Mouse (Mus musculus): ENCODE results near the gene Pdzd7. TPM values are rescaled to one million over a fixed set of nuclear protein-coding genes. Genes with fewer than 3 reads are reported as not detected.

Pdzd7 gene
- polyA plus RNA-seq, 1 experiment from 2014 or later, result 0.80 TPM

DNA sequence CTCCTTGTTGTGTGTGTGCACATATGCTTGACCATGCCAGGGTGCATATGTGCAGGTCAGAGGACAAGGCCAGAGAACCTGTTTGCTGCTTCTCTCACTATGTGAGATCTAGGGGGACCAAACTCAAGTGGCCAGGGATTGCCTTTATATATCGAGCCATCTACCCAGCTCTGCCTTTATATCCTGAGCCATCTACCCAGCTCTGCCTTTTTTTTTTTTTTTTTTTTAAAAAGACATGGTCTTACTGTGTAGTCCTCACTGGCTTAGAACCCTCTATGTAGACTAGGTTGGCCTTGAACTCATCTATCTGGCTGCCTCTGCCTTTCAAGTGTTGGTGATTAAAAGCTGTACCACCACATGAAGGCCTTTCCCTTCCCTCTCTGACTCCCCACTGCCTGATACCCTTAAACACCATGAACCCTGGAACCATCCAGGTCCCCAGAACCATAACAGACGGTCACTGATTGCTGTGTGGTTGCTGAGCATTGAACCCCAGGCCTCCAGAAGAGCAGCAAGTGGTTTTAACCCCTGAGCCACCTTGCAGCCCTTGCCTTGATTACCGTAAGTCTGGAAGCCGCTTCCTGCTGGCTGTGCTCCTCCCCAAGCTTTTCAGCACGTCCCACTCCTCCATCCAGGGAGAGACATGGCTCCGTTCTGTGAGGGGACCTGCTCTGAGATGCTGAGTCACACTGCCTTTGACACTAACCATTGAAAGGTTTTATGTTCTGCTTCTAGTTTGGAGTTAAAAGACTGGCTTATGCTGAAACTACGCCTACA lies 41.6 kb downstream of the Pdzd7 start:
- ATAC-seq (replicated peaks; ENCODE audit: low FRiP score, low read depth), result no peak

DNA sequence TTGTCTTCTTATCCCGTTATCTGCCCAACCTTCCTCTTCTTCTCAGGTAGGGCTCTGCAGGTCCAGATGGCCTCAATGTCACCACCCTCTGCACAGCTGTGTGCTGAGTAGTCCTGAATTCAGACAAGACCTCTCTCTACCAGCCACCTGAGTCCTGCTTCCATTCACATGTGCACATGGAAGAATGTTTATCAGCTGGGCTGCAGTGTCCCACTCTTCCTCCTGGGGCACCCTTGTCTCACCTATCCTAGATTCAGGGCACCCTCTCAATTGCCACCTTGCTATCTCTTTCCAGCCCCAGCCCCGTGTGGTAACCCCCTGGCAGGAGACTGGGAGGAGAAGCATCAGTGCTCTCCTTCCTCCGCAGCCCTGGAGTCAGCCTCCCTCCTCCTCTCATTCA lies 43.2 kb downstream of the Pdzd7 start:
- Histone ChIP-seq H3K27me3 (ENCODE audit: insufficient read depth, low read length) (no peaks in the 10 kb centered on the region), H3K36me3 (ENCODE audit: insufficient read depth, low read length) (peaks cover 23% of the 10 kb centered on the region; the same call in 1 of the 2 replicates), H3K4me3 (replicated peaks; ENCODE audit: low read depth, low read length) (no peak overlapping the region), H3K27ac (no peak overlapping the region), H3K4me1 (replicated peaks; ENCODE audit: insufficient read depth, low read length) (peaks cover 6% of the 10 kb centered on the region), H3K9ac (ENCODE audit: low read depth, low read length) (no peak overlapping the region), H3K9me3 (replicated peaks; ENCODE audit: low read length) (no peaks in the 10 kb centered on the region), H3K4me2 (ENCODE audit: low read length) (no peak overlapping the region)
- 69% methylated on average over 3 of the region's 3 CpGs for WGBS
- ATAC-seq (replicated peaks; ENCODE audit: low FRiP score, low read depth) (no peak), DNase-seq (ENCODE audit: low spot score) (no peak)
- peak; percentile 38; the same call in 1 of the 2 replicates for TF ChIP-seq CTCF (IDR thresholded peaks at IDR 0.05; ENCODE audit: low read depth)

More for the DNA sequence above, 41.6 kb downstream of the Pdzd7 start:
- Histone ChIP-seq H3K4me2 (ENCODE audit: low read length) (no peak overlapping the region), H3K9ac (ENCODE audit: low read depth, low read length) (no peak overlapping the region), H3K27ac (no peak overlapping the region), H3K9me3 (replicated peaks; ENCODE audit: low read length) (no peaks in the 10 kb centered on the region), H3K36me3 (ENCODE audit: insufficient read depth, low read length) (peaks cover 21% of the 10 kb centered on the region; the same call in 1 of the 2 replicates), H3K4me3 (replicated peaks; ENCODE audit: low read depth, low read length) (no peak overlapping the region), H3K27me3 (ENCODE audit: insufficient read depth, low read length) (no peaks in the 10 kb centered on the region), H3K4me1 (replicated peaks; ENCODE audit: insufficient read depth, low read length) (peaks cover 9% of the 10 kb centered on the region)
- 86% methylated on average over 7 of the region's 7 CpGs for WGBS
- no peak for DNase-seq (ENCODE audit: low spot score)
- TF ChIP-seq CTCF (IDR thresholded peaks at IDR 0.05; ENCODE audit: low read depth), result no peak

DNA sequence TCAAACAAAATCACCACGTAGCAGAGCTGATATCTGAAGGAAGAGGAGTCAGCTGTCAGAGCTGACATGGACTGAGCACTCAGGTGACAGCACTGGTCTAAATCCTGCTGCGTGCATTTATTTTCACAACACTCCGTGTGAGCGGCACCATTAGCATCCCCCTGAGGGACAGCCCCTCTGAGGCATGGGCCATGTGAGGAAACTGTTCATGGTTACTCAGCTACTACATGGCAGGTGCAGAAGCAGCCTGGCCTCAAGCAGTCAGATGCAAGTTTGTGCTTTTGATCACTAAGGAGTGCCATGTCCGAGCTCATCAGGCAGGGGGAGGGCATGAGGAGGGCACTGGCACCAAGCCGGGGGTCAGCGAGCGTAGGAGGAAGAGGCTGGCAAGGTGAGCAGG lies 45.9 kb downstream of the Pdzd7 start:
- Histone ChIP-seq H3K27me3 (ENCODE audit: insufficient read depth, low read length) (no peaks in the 10 kb centered on the region), H3K9me3 (replicated peaks; ENCODE audit: low read length) (no peaks in the 10 kb centered on the region), H3K27ac (no peak overlapping the region), H3K9ac (ENCODE audit: low read depth, low read length) (no peak overlapping the region), H3K4me3 (replicated peaks; ENCODE audit: low read depth, low read length) (no peak overlapping the region), H3K4me1 (replicated peaks; ENCODE audit: insufficient read depth, low read length) (no peaks in the 10 kb centered on the region), H3K4me2 (ENCODE audit: low read length) (no peak overlapping the region), H3K36me3 (ENCODE audit: insufficient read depth, low read length) (peaks cover 23% of the 10 kb centered on the region; the same call in 1 of the 2 replicates)
- no peak for ATAC-seq (replicated peaks; ENCODE audit: low FRiP score, low read depth)
- TF ChIP-seq CTCF (IDR thresholded peaks at IDR 0.05; ENCODE audit: low read depth), result no peak
- DNase-seq (ENCODE audit: low spot score), result no peak
- 89% methylated on average over 8 of the region's 8 CpGs for WGBS

DNA sequence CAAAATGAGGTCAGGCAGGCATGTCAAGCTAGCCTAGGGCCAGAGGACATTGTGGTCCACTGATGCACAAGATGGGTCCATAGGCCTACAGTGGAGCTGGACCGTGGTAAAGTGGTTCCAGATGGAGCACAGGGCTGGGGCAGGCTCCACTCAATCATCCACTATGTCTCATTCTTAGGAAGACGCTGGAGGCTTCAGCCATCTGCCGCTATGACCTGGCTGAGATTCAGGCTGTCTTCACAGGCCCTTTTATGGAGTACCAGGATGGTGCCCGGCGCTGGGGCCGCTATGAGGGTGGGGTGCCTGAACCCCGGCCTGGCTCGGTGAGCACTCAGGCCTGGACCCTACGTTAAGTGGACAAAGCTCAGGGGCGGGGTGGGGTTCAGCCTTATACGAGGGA lies 47.7 kb downstream of the Pdzd7 start:
- Histone ChIP-seq H3K27ac (no peak overlapping the region), H3K9me3 (replicated peaks; ENCODE audit: low read length) (no peaks in the 10 kb centered on the region), H3K27me3 (ENCODE audit: insufficient read depth, low read length) (no peaks in the 10 kb centered on the region), H3K4me3 (replicated peaks; ENCODE audit: low read depth, low read length) (no peak overlapping the region), H3K4me2 (ENCODE audit: low read length) (no peak overlapping the region), H3K4me1 (replicated peaks; ENCODE audit: insufficient read depth, low read length) (no peaks in the 10 kb centered on the region), H3K36me3 (ENCODE audit: insufficient read depth, low read length) (peaks cover 18% of the 10 kb centered on the region; the same call in 1 of the 2 replicates), H3K9ac (ENCODE audit: low read depth, low read length) (no peak overlapping the region)
- DNase-seq (ENCODE audit: low spot score) (no peak), ATAC-seq (replicated peaks; ENCODE audit: low FRiP score, low read depth) (no peak)
- no peak for TF ChIP-seq CTCF (IDR thresholded peaks at IDR 0.05; ENCODE audit: low read depth)
- WGBS, result 89% methylated on average over 11 of the region's 11 CpGs

DNA sequence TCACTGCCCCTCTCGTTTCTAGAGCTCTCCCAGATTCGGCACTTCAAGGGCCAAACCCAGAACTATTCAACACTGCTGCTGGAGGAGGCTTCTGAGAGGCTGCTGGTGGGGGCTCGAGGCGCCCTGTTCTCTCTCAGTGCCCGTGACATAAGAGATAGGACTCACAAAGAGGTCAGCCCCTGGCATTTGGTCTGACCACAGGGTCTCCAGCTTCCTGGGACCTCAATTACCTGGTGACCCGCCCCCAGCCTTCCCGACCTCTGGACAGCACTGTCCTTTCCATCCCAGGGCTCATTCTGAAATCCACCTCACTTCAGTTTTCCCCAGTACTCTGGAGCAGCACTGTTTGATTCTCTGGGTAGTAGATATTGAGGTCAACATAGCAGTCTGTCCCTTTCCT lies 52.8 kb downstream of the Pdzd7 start:
- DNase-seq (ENCODE audit: low spot score), result no peak
- Histone ChIP-seq H3K27me3 (ENCODE audit: insufficient read depth, low read length) (no peaks in the 10 kb centered on the region), H3K36me3 (ENCODE audit: insufficient read depth, low read length) (0 out of 2 replicates have a peak, but pooled peaks cover 3% of the 10 kb centered on the region), H3K4me3 (replicated peaks; ENCODE audit: low read depth, low read length) (no peak overlapping the region), H3K4me2 (ENCODE audit: low read length) (no peak overlapping the region), H3K4me1 (replicated peaks; ENCODE audit: insufficient read depth, low read length) (0 out of 2 replicates have a peak, but pooled peaks cover 17% of the 10 kb centered on the region), H3K27ac (no peak overlapping the region), H3K9me3 (replicated peaks; ENCODE audit: low read length) (no peaks in the 10 kb centered on the region), H3K9ac (ENCODE audit: low read depth, low read length) (no peak overlapping the region)
- WGBS, result 55% methylated on average over 7 of the region's 7 CpGs
- no peak for ATAC-seq (replicated peaks; ENCODE audit: low FRiP score, low read depth)
- TF ChIP-seq CTCF (IDR thresholded peaks at IDR 0.05; ENCODE audit: low read depth), result no peak

DNA sequence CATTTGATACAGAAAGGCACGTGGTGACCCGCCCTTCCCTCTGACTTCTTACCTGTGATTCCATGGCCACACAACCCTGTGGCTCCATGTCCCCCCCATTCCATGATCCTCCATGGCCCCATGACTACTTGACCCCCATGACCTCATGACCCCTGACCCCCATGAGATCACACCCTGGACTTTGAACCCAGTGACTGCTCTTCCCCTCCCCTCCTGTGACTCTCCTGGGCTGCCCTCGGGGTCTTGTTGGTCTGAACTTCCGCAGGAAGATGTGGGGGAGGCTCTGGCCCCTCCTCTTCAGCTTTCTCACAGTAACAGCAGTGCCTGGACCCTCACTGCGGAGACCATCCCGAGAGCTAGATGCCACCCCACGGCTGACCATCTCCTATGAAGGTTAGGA lies 53.3 kb downstream of the Pdzd7 start:
- no peak for ATAC-seq (replicated peaks; ENCODE audit: low FRiP score, low read depth)
- H3K27ac ChIP-seq, result no peak overlapping the region
- no peak for TF ChIP-seq CTCF (IDR thresholded peaks at IDR 0.05; ENCODE audit: low read depth)
- 36% methylated on average over 7 of the region's 7 CpGs for WGBS
- H3K27me3 ChIP-seq (ENCODE audit: insufficient read depth, low read length), result no peaks in the 10 kb centered on the region
- no peak overlapping the region for H3K9ac ChIP-seq (ENCODE audit: low read depth, low read length)
- H3K4me2 ChIP-seq (ENCODE audit: low read length), result no peak overlapping the region
- 0 out of 2 replicates have a peak, but pooled peaks cover 17% of the 10 kb centered on the region for H3K4me1 ChIP-seq (replicated peaks; ENCODE audit: insufficient read depth, low read length)
- no peaks in the 10 kb centered on the region for H3K9me3 ChIP-seq (replicated peaks; ENCODE audit: low read length)
- H3K4me3 ChIP-seq (replicated peaks; ENCODE audit: low read depth, low read length), result no peak overlapping the region
- no peak for DNase-seq (ENCODE audit: low spot score)
- H3K36me3 ChIP-seq (ENCODE audit: insufficient read depth, low read length), result 0 out of 2 replicates have a peak, but pooled peaks cover 3% of the 10 kb centered on the region
